Mouse (Mus musculus) spleen, postnatal 10 days (tissue): ENCODE results near the gene Myh3.

Experiments used
- DNase-seq, 2 experiments: peaks; one replicate each; pipeline ENCODE4 v3.0.0; 2021 to 2022; ENCODE audit warnings: low spot score in 2 of 2

Myh3 gene

GRCm38 (mm10) chr11:67078000-67078399, at the start of gene Myh3:
Myh3 (plus strand) TSS chr11:67078300.
- DNase-seq, result no peak

- DNase-seq, result peak in 1 of 2 experiments; percentile 28
Measured at GRCm38 (mm10) chr11:67030904-67031602, 47.0 kb upstream of the Myh3 start.

GRCm38 (mm10) chr11:67031603-67031915, 46.5 kb upstream of the Myh3 start:
- no peak for DNase-seq

GRCm38 (mm10) chr11:67034775-67035485, 43.2 kb upstream of the Myh3 start:
- no peak for DNase-seq

- DNase-seq, result no peak
Measured at GRCm38 (mm10) chr11:67036229-67036628, 41.9 kb upstream of the Myh3 start.

- no peak for DNase-seq
Measured at GRCm38 (mm10) chr11:67036892-67037291, 41.2 kb upstream of the Myh3 start.

- peak in 1 of 2 experiments; percentile 34 for DNase-seq
Measured at GRCm38 (mm10) chr11:67039799-67040198, 38.3 kb upstream of the Myh3 start.

- DNase-seq, result no peak
Measured at GRCm38 (mm10) chr11:67040483-67040882, 37.6 kb upstream of the Myh3 start.

GRCm38 (mm10) chr11:67043007-67043406, 35.1 kb upstream of the Myh3 start:
- no peak for DNase-seq

GRCm38 (mm10) chr11:67044959-67045358, 33.1 kb upstream of the Myh3 start:
- no peak for DNase-seq

- DNase-seq, result no peak
Measured at GRCm38 (mm10) chr11:67047199-67047598, 30.9 kb upstream of the Myh3 start.

GRCm38 (mm10) chr11:67048496-67048895, 29.6 kb upstream of the Myh3 start:
- DNase-seq, result no peak

GRCm38 (mm10) chr11:67049256-67049655, 28.8 kb upstream of the Myh3 start:
- no peak for DNase-seq

GRCm38 (mm10) chr11:67051676-67052320, 26.3 kb upstream of the Myh3 start:
- DNase-seq, result no peak

- DNase-seq, result peak; percentile 79 to 90
Measured at GRCm38 (mm10) chr11:67052321-67052952, 25.7 kb upstream of the Myh3 start, which contains the start of the genes Adprm and Sco1. Adprm (minus strand) TSS chr11:67052594. Sco1 (plus strand) TSS chr11:67052670.

- DNase-seq, result no peak
Measured at GRCm38 (mm10) chr11:67054754-67055365, 23.2 kb upstream of the Myh3 start.

- no peak for DNase-seq
Measured at GRCm38 (mm10) chr11:67061311-67061710, 16.8 kb upstream of the Myh3 start.

- DNase-seq, result no peak
Measured at GRCm38 (mm10) chr11:67062726-67063125, 15.4 kb upstream of the Myh3 start.

GRCm38 (mm10) chr11:67067741-67068140, 10.4 kb upstream of the Myh3 start:
- no peak for DNase-seq

GRCm38 (mm10) chr11:67072615-67073130, 5.4 kb upstream of the Myh3 start:
- no peak for DNase-seq

GRCm38 (mm10) chr11:67075036-67075435, 3.1 kb upstream of the Myh3 start:
- DNase-seq, result no peak

- DNase-seq, result no peak
Measured at GRCm38 (mm10) chr11:67076781-67077180, 1.3 kb upstream of the Myh3 start.
